Mouse (Mus musculus) heart, adult 2 months (tissue): ENCODE results near the gene Pgm2l1.

Source experiments
- CTCF ChIP-seq: fragments of 200-600 bp; IDR thresholded peaks from 2 replicates; pipeline ENCODE4 v1.8.1; 2022; ENCODE audit warnings: antibody characterized with exemption, mild to moderate bottlenecking, moderate library complexity
- EP300 ChIP-seq: fragments of 200-500 bp; IDR thresholded peaks from 2 replicates; pipeline ENCODE4 v1.6.1; 2011; ENCODE audit warnings: low read depth, low read length, control low read depth; ENCODE audit not compliant: insufficient read depth
- POLR2A ChIP-seq: fragments of 200-500 bp; IDR thresholded peaks from 2 replicates; pipeline ENCODE4 v1.6.1; 2011; ENCODE audit warnings: mild to moderate bottlenecking, low read depth, low read length, control low read depth; ENCODE audit not compliant: insufficient read depth

DNA sequence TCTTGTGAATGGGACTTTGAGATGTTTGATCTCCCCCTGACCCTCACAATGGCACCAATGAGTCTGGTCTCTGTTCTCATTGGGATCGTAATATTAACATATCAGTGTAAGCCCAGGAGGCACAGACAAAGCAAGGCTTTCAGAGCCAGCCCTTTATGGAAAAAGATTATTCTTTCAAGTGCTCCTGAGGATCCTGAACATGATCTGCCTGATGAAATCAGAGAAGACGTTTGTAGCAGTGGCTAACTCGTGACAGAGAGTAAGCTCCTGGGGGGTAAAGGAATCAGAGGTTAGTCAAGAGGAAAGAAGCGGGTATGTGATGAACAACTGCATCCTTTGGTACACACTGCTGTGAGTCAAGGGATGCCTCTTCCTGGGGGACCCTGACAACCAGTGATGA lies 37.0 kb upstream of the Pgm2l1 start:
- TF ChIP-seq POLR2A (no peak), CTCF (no peak), EP300 (no peak)
